Mouse (Mus musculus) Patski (cell line): ENCODE data around the gene Podnl1. TPM values are rescaled to one million over a fixed set of nuclear protein-coding genes. Genes with fewer than 3 reads are reported as not detected.

Source experiments
- ATAC-seq: fragments of 100-300 bp; one replicate; pipeline ENCODE4 v1.8.0; 2021
- CTCF ChIA-PET: fragments of 350-600 bp; sonication (Branson Sonifier 250); formaldehyde crosslinking; loops from one replicate; lab custom pipeline; 2022; ENCODE audit warnings: inconsistent platforms; lab: Charles Lee
- POLR2A ChIA-PET: fragments of 350-600 bp; sonication (Branson Sonifier 250); formaldehyde crosslinking; loops from one replicate; lab custom pipeline; 2022; ENCODE audit warnings: antibody characterized with exemption, inconsistent platforms; lab: Charles Lee
- DNase-seq: peaks from one replicate; pipeline ENCODE4 v3.0.0-alpha.2; 2011; ENCODE audit warnings: low read depth, low spot score
- H3K27me3 ChIP-seq: fragments of 371-371 bp; one replicate; pipeline ENCODE4 v1.5.1; 2021
- CTCF ChIP-seq: fragments of 100-300 bp; IDR thresholded peaks from one replicate; pipeline ENCODE4 v1.5.1; 2021
- in situ Hi-C: fragments of 300-500 bp; cut with MboI; formaldehyde crosslinking; loops from 3 replicates; pipeline ENCODE4 v1.11.1; 2018; ENCODE audit warnings: low pct_unique_long_range_greater_than_20kb, mixed read lengths
- polyA plus RNA-seq: library from polyadenylated mRNA; unstranded; gene quantifications from one replicate; pipeline ENCODE4 v1.2.3, GENCODE M21; 2021

The Podnl1 gene
- polyA plus RNA-seq, 1 experiment from 2014 or later: 4.9 TPM

DNA sequence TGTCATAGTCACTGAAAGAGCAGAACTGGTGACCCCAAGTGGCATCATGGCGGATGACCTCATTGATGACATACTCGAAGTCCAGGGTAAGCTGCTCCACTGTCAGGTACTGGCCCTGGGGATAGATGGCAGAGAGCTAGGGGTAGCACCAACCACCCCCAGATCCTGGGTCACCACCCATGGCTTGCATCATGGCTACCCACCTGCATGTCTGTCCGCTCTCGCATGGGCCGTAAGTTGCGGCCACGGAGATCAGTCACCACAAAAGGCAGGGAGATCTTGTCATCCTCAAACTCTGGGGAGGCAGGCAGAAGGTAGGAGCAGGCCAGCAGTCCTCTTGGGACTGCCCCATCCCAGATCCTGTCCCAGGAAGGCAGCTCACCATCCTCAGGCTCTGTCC, 27.4 kb upstream of the Podnl1 start:
- no peak for TF ChIP-seq CTCF
- ATAC-seq: no peak
- CTCF ChIA-PET: no interaction called here
- H3K27me3 ChIP-seq: no peaks in the 10 kb centered on the region
- no peak for DNase-seq
- POLR2A ChIA-PET: no interaction called here
- in situ Hi-C loops: no loop called here

- ChIA-PET POLR2A (no interaction called here), CTCF (no interaction called here)
- DNase-seq: no peak
- H3K27me3 ChIP-seq: no peaks in the 10 kb centered on the region
- TF ChIP-seq CTCF: no peak
- in situ Hi-C loops: no loop called here
- no peak for ATAC-seq
Measured at GRCm38 (mm10) chr8:84101476-84102270, 24.1 kb upstream of the Podnl1 start.

DNA sequence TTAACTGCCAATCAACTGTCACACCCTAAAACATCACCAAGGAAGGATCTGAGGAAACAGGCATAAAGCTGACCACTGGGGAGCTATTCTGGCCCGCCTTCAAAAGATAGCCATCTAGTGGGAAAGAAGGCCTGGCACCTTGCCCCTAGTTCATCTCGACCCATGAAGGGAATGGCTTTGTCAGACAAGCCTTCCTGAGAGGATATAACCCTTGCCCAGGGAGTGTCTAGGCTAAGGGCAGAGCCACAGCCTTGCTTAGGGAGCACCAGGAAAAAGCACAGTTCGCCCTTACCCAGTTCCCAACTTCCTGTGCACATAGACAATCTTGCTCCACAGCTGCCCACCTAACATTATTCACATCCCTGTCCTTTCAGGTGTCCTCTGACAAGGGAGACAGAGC, 22.2 kb upstream of the Podnl1 start:
- no peaks in the 10 kb centered on the region for H3K27me3 ChIP-seq
- in situ Hi-C loops: no loop called here
- TF ChIP-seq CTCF: no peak
- CTCF ChIA-PET: interaction anchor here (0.6 to 1.1 kb wide), 2 partner anchors 65 to 628 kb away, joined by 3 read pairs; no protein-coding TSS in a partner anchor
- POLR2A ChIA-PET: interaction anchor here (0.6 to 1.7 kb wide), 4 partner anchors 28 to 81 kb away, joined by 3 to 5 read pairs (median 4); no protein-coding TSS in a partner anchor
- ATAC-seq (no peak), DNase-seq (no peak)

DNA sequence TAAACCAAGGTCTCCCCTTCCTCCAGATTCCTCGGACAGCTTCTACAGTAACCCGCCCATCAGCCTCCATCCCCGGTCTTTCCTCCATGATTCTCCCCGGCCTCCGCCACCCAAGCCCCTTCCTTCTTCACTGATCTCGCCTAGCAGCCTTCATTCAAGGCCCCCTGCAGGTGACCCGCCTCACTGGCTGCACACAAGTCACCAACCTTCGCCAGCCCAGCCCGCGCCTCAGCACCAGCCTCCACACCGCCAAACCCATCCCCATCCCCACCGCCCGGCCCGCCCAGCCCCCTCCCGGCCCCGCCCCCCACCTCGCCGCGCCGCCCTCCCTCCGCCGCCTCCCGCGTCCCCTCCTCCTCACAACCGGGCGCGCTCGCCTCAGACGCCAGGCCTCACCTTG, 21.6 kb upstream of the Podnl1 start:
- no peak for DNase-seq
- H3K27me3 ChIP-seq: no peaks in the 10 kb centered on the region
- in situ Hi-C loops: no loop called here
- peak; percentile 29 for ATAC-seq
- TF ChIP-seq CTCF: no peak
- ChIA-PET POLR2A (interaction anchor here (1.7 kb wide), 1 partner anchor 35 kb away, joined by 4 read pairs; no protein-coding TSS in a partner anchor), CTCF (interaction anchor here (1.1 kb wide), 1 partner anchor 64 kb away, joined by 3 read pairs; no protein-coding TSS in a partner anchor)

DNA sequence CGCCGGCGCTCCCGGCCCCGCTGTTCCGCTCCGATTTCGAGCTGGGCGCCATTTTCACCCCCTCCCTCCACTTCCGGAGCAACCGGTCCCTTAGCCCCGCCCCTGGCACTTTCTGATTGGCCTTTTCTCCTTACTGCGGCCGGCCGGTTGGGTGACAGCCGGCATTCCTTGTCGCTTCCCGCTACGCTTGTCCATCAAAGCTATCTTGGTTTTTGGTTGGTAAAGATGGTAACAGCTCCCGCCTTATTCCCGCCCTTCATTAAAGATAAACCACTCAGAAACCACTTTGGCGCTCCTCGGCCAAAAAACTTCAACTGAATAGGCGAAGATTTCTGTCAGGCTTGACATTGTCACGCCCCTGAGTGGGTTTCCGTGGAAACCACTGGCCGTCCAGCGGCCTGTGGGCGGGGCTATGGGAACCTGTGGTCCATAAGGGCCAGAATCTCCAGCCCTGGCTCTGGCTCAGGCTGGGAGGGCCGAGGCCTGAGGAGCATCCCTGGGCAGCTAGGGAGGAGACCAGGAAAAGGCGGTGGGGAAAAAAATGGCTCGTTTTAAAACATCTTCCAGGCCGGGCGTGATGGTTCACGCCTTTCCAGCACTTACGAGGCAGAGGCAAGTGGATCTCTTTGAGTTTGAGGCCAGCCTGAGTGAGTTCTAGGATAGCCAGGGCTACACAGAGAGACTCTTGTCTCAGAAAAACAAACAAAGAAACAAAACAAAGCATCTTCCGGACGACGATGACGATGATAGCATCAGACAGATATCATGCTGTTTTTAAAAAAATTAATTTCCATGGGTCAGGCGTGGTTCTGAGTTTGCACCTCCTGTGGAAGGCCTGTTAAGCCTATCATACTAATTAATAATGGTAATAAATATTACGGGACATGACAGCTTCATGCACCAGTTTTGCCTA, 20.8 kb upstream of the Podnl1 start, which contains the start of gene Dcaf15:
Gene Dcaf15 (minus strand): TSS at position 72 of the 913 bp plus-strand sequence.
- ATAC-seq (peak; percentile 95), DNase-seq (peak; percentile 99)
- no peak for TF ChIP-seq CTCF
- ChIA-PET CTCF (interaction anchor here (0.7 kb wide), 1 partner anchor 35 kb away, joined by 3 read pairs; no protein-coding TSS in a partner anchor), POLR2A (interaction anchor here (1.7 kb wide), 1 partner anchor 34 kb away, joined by 4 read pairs; no protein-coding TSS in a partner anchor)
- in situ Hi-C loops: no loop called here
- H3K27me3 ChIP-seq: no peaks in the 10 kb centered on the region

- ChIA-PET CTCF (no interaction called here), POLR2A (no interaction called here)
- TF ChIP-seq CTCF: no peak
- DNase-seq: no peak
- in situ Hi-C loops: no loop called here
- no peak for ATAC-seq
- no peaks in the 10 kb centered on the region for H3K27me3 ChIP-seq
Measured at GRCm38 (mm10) chr8:84105676-84106075, 20.1 kb upstream of the Podnl1 start.

GRCm38 (mm10) chr8:84106216-84107040, 19.4 kb upstream of the Podnl1 start:
- TF ChIP-seq CTCF: no peak
- in situ Hi-C loops: no loop called here
- no peaks in the 10 kb centered on the region for H3K27me3 ChIP-seq
- ChIA-PET CTCF (interaction anchor here (1.4 kb wide), 2 partner anchors 9 to 28 kb away, joined by 3 read pairs; no protein-coding TSS in a partner anchor), POLR2A (interaction anchor here (0.6 to 0.9 kb wide), 2 partner anchors 10 to 39 kb away, joined by 3 read pairs; no protein-coding TSS in a partner anchor)
- DNase-seq: no peak
- ATAC-seq: no peak

- peaks cover 7% of the 10 kb centered on the region for H3K27me3 ChIP-seq
- in situ Hi-C loops: no loop called here
- CTCF ChIA-PET: interaction anchor here (0.8 kb wide), 2 partner anchors 9 to 27 kb away, joined by 3 read pairs; no protein-coding TSS in a partner anchor
- POLR2A ChIA-PET: no interaction called here
- no peak for DNase-seq
- TF ChIP-seq CTCF: no peak
- no peak for ATAC-seq
Measured at GRCm38 (mm10) chr8:84115646-84116045, 10.1 kb upstream of the Podnl1 start.

DNA sequence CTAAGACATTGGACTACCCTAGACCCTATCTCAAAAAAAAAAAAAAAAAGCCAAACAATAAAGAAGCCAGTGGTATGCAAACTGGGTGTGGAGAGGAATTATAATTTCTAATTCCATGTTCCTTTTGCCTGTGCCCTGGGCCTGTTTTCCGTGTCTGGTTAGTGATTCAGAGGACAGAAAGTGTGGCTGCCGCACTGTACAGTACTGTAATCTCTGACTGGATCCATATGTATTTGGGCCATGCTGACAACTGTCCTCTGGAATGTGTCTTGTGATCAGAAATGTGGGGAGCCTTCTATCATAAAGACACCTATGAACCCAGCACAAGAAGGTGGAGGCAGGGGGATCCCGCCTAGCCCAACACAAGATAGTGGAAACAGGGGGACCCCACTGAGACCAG, 3.6 kb upstream of the Podnl1 start:
- CTCF ChIA-PET: no interaction called here
- in situ Hi-C loops: no loop called here
- DNase-seq (no peak), ATAC-seq (no peak)
- POLR2A ChIA-PET: interaction anchor here (1.0 kb wide), 1 partner anchor 9 kb away, joined by 3 read pairs; no protein-coding TSS in a partner anchor
- H3K27me3 ChIP-seq: peaks cover 7% of the 10 kb centered on the region
- no peak for TF ChIP-seq CTCF
